Mouse (Mus musculus): ENCODE results near the gene Ly6g6c. TPM values are rescaled to one million over a fixed set of nuclear protein-coding genes. Genes with fewer than 3 reads are reported as not detected.

The Ly6g6c gene
- polyA plus RNA-seq, 1 experiment from 2014 or later = not detected

DNA sequence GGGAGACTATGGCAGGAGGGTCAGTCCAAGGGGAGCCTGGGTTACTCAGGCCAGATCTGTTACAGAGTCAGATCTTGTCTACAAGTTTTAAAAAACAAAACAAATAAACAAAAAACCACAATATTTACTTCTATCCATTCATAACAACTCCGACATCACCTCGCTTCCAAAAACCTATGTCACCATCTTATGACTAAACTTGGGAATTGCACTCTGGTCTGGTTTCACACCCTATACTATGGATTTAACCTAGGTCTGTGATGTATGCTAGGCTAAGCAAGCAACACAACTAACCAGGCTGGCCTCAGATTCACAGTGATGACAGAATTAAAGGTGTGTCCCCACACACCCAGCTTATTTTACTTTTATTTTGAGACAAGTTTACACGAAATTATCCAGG is 41.3 kb downstream of the Ly6g6c start:
- H3K9me3 ChIP-seq (replicated peaks; ENCODE audit: control insufficient read depth, low read length, poor library complexity, severe bottlenecking) = no peaks in the 10 kb centered on the region
- no peak for ATAC-seq
- no peaks in the 10 kb centered on the region; the same call in 1 of the 2 replicates for H3K4me1 ChIP-seq (ENCODE audit: control insufficient read depth, insufficient read depth, low read length)
- no peak overlapping the region for H3K4me2 ChIP-seq (ENCODE audit: low read length)
- no peak overlapping the region for H3K4me3 ChIP-seq (ENCODE audit: low read depth, low read length)
- H3K9ac ChIP-seq (ENCODE audit: low read depth, low read length) = no peak overlapping the region
- H3K27me3 ChIP-seq (ENCODE audit: control insufficient read depth, insufficient read depth, low read depth, low read length) = no peaks in the 10 kb centered on the region; the same call in 1 of the 2 replicates
- no peak overlapping the region for H3K27ac ChIP-seq (ENCODE audit: low read length)
- H3K36me3 ChIP-seq (ENCODE audit: control insufficient read depth, insufficient read depth, low read length) = peaks cover 16% of the 10 kb centered on the region
- WGBS = 64% methylated on average over 3 of the region's 3 CpGs

DNA sequence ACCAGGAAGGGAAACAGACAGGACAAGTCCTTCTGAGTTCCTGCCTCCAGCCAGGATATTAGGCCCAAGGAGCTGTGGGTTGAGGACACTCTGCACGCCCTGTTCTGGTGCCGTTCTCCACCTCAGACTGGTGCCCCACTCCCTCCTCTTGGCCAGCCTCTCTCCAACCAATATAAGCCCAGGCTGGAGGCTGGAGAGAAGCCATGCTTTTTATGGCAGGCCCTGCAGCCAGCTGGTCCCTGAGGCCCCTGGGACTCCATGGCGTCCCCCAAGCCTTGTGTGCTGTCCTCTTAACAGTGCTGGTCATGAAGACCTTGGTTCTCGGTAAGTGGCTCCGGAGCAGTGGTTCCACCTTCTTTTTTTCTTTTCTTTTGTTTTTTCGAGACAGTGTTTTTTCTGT is 42.9 kb downstream of the Ly6g6c start, which contains the start of gene Ly6g5c:
Gene Ly6g5c, plus strand, starts transcription at position 183 of the 400 bp plus-strand sequence.
- H3K4me1 ChIP-seq (ENCODE audit: control insufficient read depth, insufficient read depth, low read length) = no peaks in the 10 kb centered on the region; the same call in 1 of the 2 replicates
- WGBS = 87% methylated on average over 6 of the region's 6 CpGs
- ATAC-seq = no peak
- no peak within 1 kb of the TSS for H3K27ac ChIP-seq (ENCODE audit: low read length)
- H3K9ac ChIP-seq (ENCODE audit: low read depth, low read length) = no peak within 1 kb of the TSS
- H3K27me3 ChIP-seq (ENCODE audit: control insufficient read depth, insufficient read depth, low read depth, low read length) = no peaks in the 10 kb centered on the region; the same call in 1 of the 2 replicates
- H3K36me3 ChIP-seq (ENCODE audit: control insufficient read depth, insufficient read depth, low read length) = peaks cover 8% of the 10 kb centered on the region; the same call in 1 of the 2 replicates
- no peak within 1 kb of the TSS for H3K4me2 ChIP-seq (ENCODE audit: low read length)
- H3K4me3 ChIP-seq (ENCODE audit: low read depth, low read length) = no peak within 1 kb of the TSS
- H3K9me3 ChIP-seq (replicated peaks; ENCODE audit: control insufficient read depth, low read length, poor library complexity, severe bottlenecking) = no peaks in the 10 kb centered on the region

DNA sequence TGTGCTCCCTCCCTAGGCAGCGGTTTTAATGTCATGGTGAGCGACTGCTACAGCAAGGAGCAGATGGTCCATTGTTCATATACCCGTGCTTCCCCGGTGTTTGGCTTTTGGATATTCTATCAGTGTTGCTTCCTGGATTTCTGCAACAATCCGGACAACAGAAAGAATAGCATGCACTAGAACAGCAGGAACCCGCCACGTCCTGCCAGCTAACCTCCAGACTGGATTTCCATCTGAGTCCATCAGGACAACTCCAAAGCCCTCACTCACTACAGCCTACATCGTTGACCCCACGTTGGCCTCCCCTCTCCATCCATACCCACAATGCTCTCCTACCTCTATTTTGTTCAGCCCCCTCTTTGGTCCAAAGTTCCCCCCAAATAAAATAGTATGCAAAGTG is 46.6 kb downstream of the Ly6g6c start:
- Histone ChIP-seq H3K4me2 (ENCODE audit: low read length) (no peak overlapping the region), H3K9me3 (replicated peaks; ENCODE audit: control insufficient read depth, low read length, poor library complexity, severe bottlenecking) (no peaks in the 10 kb centered on the region), H3K27me3 (ENCODE audit: control insufficient read depth, insufficient read depth, low read depth, low read length) (no peaks in the 10 kb centered on the region; the same call in 1 of the 2 replicates), H3K9ac (ENCODE audit: low read depth, low read length) (no peak overlapping the region), H3K4me1 (ENCODE audit: control insufficient read depth, insufficient read depth, low read length) (no peaks in the 10 kb centered on the region), H3K4me3 (ENCODE audit: low read depth, low read length) (no peak overlapping the region), H3K27ac (ENCODE audit: low read length) (no peak overlapping the region), H3K36me3 (ENCODE audit: control insufficient read depth, insufficient read depth, low read length) (peaks cover 16% of the 10 kb centered on the region)
- no peak for ATAC-seq
- WGBS = 67% methylated on average over 9 of the region's 9 CpGs

DNA sequence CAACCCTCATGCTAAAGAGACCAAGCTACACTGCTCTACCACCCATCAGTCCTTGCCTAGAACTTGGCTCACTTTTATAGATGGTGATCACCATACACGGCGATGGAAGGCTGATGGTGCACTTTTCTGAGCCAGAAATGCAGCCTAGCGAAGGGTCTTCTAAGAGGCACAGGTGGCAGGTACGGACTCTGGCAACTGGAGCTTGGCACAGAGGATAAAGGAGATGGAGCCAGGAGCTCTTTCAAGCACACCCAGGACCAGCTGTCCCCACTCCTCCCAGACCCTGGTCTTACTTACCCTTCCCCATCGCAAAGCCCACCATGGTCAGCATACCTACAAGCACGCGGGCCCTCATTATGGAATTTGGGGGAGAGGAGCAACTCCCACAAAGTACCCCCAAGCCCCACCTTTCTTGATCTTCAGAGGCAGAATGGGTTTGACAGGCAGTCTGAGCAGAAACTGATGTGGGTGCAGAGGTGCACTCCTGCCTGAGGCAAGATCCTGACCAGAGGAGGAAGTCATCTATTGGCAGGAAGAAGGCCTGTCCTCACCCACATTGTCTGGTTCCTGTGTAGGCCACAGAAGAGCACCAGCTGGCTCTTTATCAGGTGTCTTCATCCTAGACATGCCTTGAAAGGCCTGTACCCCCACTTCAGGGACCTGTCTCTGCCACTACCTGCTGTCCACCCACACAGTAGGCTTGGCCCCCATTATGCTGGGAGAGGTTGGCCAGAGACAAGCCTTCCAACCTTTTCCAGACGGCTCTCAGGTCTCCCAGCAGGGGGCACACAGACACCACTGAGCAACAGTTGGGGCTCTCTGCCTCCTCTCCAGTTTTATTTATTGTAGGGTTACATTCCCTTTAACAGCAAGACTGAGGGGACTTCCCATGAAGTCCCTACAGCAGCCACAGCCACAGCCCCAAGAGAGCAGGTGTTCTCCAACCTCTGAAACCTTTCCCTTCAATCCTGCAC is 50.1 kb downstream of the Ly6g6c start, which contains the start of gene Ly6g5b:
Gene Ly6g5b, minus strand, starts transcription at position 383 of the 974 bp plus-strand sequence.
- peaks cover 31% of the 10 kb centered on the region for H3K36me3 ChIP-seq (ENCODE audit: control insufficient read depth, insufficient read depth, low read length)
- no peak within 1 kb of the TSS for H3K9ac ChIP-seq (ENCODE audit: low read depth, low read length)
- ATAC-seq = no peak
- 89% methylated on average over 8 of the region's 8 CpGs for WGBS
- H3K4me2 ChIP-seq (ENCODE audit: low read length) = no peak within 1 kb of the TSS
- H3K27ac ChIP-seq (ENCODE audit: low read length) = no peak within 1 kb of the TSS
- no peaks in the 10 kb centered on the region; the same call in 1 of the 2 replicates for H3K27me3 ChIP-seq (ENCODE audit: control insufficient read depth, insufficient read depth, low read depth, low read length)
- H3K9me3 ChIP-seq (replicated peaks; ENCODE audit: control insufficient read depth, low read length, poor library complexity, severe bottlenecking) = no peaks in the 10 kb centered on the region
- H3K4me1 ChIP-seq (ENCODE audit: control insufficient read depth, insufficient read depth, low read length) = peaks cover 8% of the 10 kb centered on the region
- H3K4me3 ChIP-seq (ENCODE audit: low read depth, low read length) = no peak within 1 kb of the TSS

Other genes starting within 250 kb of the Ly6g6c start
- 40.6 and 43.2 TPM in 2 replicates for gene Stk19, start 228.4 kb upstream of the Ly6g6c start, polyA plus RNA-seq (2015; fragmentation: Nextera tagmentation; extraction: Ambion mirVana)
- gene Dxo, start 228.4 kb upstream of the Ly6g6c start, polyA plus RNA-seq (2015; fragmentation: Nextera tagmentation; extraction: Ambion mirVana) = 73.1 and 73.2 TPM in 2 replicates
- 62.1 and 62.4 TPM in 2 replicates for gene Skiv2l, start 215.2 kb upstream of the Ly6g6c start, polyA plus RNA-seq (2015; fragmentation: Nextera tagmentation; extraction: Ambion mirVana)
- gene Nelfe, start 215.0 kb upstream of the Ly6g6c start, polyA plus RNA-seq (2015; fragmentation: Nextera tagmentation; extraction: Ambion mirVana) = 79.8 and 86.5 TPM in 2 replicates
- 0.51 and 1.4 TPM in 2 replicates for gene Cfb, start 202.9 kb upstream of the Ly6g6c start, polyA plus RNA-seq (2015; fragmentation: Nextera tagmentation; extraction: Ambion mirVana)
- gene Zbtb12, start 185.9 kb upstream of the Ly6g6c start, polyA plus RNA-seq (2015; fragmentation: Nextera tagmentation; extraction: Ambion mirVana) = 12.4 and 13.1 TPM in 2 replicates
- 0.16 TPM in 1 of 2 replicates, not detected in the other for gene Gm20547, start 183.3 kb upstream of the Ly6g6c start, polyA plus RNA-seq (2015; fragmentation: Nextera tagmentation; extraction: Ambion mirVana)
- gene C2, start 167.1 kb upstream of the Ly6g6c start, polyA plus RNA-seq (2015; fragmentation: Nextera tagmentation; extraction: Ambion mirVana) = 1.6 and 2.4 TPM in 2 replicates
- 99.8 and 102 TPM in 2 replicates for gene Ehmt2, start 166.9 kb upstream of the Ly6g6c start, polyA plus RNA-seq (2015; fragmentation: Nextera tagmentation; extraction: Ambion mirVana)
- 0.09 TPM in 1 of 2 replicates, not detected in the other for gene Slc44a4, start 150.9 kb upstream of the Ly6g6c start, polyA plus RNA-seq (2015; fragmentation: Nextera tagmentation; extraction: Ambion mirVana)
- gene Neu1, start 134.1 kb upstream of the Ly6g6c start, polyA plus RNA-seq (2015; fragmentation: Nextera tagmentation; extraction: Ambion mirVana) = 38.6 and 42.3 TPM in 2 replicates
- gene Hspa1b, start 106.2 kb upstream of the Ly6g6c start, polyA plus RNA-seq (2015; fragmentation: Nextera tagmentation; extraction: Ambion mirVana) = 0.24 TPM in 1 of 2 replicates, not detected in the other
- not detected in 2 replicates for gene Gm20481, start 95.5 kb upstream of the Ly6g6c start, polyA plus RNA-seq (2015; fragmentation: Nextera tagmentation; extraction: Ambion mirVana)
- 13.4 and 19.3 TPM in 2 replicates for gene Hspa1a, start 93.2 kb upstream of the Ly6g6c start, polyA plus RNA-seq (2015; fragmentation: Nextera tagmentation; extraction: Ambion mirVana)
- 2.0 and 2.4 TPM in 2 replicates for gene Hspa1l, start 92.7 kb upstream of the Ly6g6c start, polyA plus RNA-seq (2015; fragmentation: Nextera tagmentation; extraction: Ambion mirVana)
- 97.2 and 107 TPM in 2 replicates for gene Lsm2, start 83.5 kb upstream of the Ly6g6c start, polyA plus RNA-seq (2015; fragmentation: Nextera tagmentation; extraction: Ambion mirVana)
- 54.8 and 56.5 TPM in 2 replicates for gene Vars, start 64.4 kb upstream of the Ly6g6c start, polyA plus RNA-seq (2015; fragmentation: Nextera tagmentation; extraction: Ambion mirVana)
- gene Vwa7, start 48.8 kb upstream of the Ly6g6c start, polyA plus RNA-seq (2015; fragmentation: Nextera tagmentation; extraction: Ambion mirVana) = 0.16 and 0.26 TPM in 2 replicates
- gene Sapcd1, start 37.4 kb upstream of the Ly6g6c start, polyA plus RNA-seq (2015; fragmentation: Nextera tagmentation; extraction: Ambion mirVana) = 0.71 and 1.1 TPM in 2 replicates
- gene Msh5, start 18.6 kb upstream of the Ly6g6c start, polyA plus RNA-seq (2015; fragmentation: Nextera tagmentation; extraction: Ambion mirVana) = 1.9 and 2.4 TPM in 2 replicates
- 51.2 and 54.7 TPM in 2 replicates for gene Clic1, start 15.4 kb upstream of the Ly6g6c start, polyA plus RNA-seq (2015; fragmentation: Nextera tagmentation; extraction: Ambion mirVana)
- gene Ddah2, start 6.4 kb upstream of the Ly6g6c start, polyA plus RNA-seq (2015; fragmentation: Nextera tagmentation; extraction: Ambion mirVana) = 312 and 341 TPM in 2 replicates
- 0.12 and 0.15 TPM in 2 replicates for gene Mpig6b, start 796 bp downstream of the Ly6g6c start, polyA plus RNA-seq (2015; fragmentation: Nextera tagmentation; extraction: Ambion mirVana)
- gene Ly6g6e, start 11.5 kb downstream of the Ly6g6c start, polyA plus RNA-seq (2015; fragmentation: Nextera tagmentation; extraction: Ambion mirVana) = 0.26 and 0.31 TPM in 2 replicates
- gene Ly6g6d, start 12.7 kb downstream of the Ly6g6c start, polyA plus RNA-seq (2015; fragmentation: Nextera tagmentation; extraction: Ambion mirVana) = 0.57 and 1.5 TPM in 2 replicates
- gene Ly6g6f, start 20.2 kb downstream of the Ly6g6c start, polyA plus RNA-seq (2015; fragmentation: Nextera tagmentation; extraction: Ambion mirVana) = not detected in 2 replicates
- gene Abhd16a, start 23.9 kb downstream of the Ly6g6c start, polyA plus RNA-seq (2015; fragmentation: Nextera tagmentation; extraction: Ambion mirVana) = 105 and 107 TPM in 2 replicates
- not detected in 2 replicates for gene Ly6g5c, start 42.9 kb downstream of the Ly6g6c start, polyA plus RNA-seq (2015; fragmentation: Nextera tagmentation; extraction: Ambion mirVana)
- gene Ly6g5b, start 50.0 kb downstream of the Ly6g6c start, polyA plus RNA-seq (2015; fragmentation: Nextera tagmentation; extraction: Ambion mirVana) = 1.5 TPM in 2 replicates
- gene Gpank1, start 56.1 kb downstream of the Ly6g6c start, polyA plus RNA-seq (2015; fragmentation: Nextera tagmentation; extraction: Ambion mirVana) = 24.3 and 26.4 TPM in 2 replicates
- 315 and 331 TPM in 2 replicates for gene Csnk2b, start 56.7 kb downstream of the Ly6g6c start, polyA plus RNA-seq (2015; fragmentation: Nextera tagmentation; extraction: Ambion mirVana)
- gene D17H6S53E, start 61.0 kb downstream of the Ly6g6c start, polyA plus RNA-seq (2015; fragmentation: Nextera tagmentation; extraction: Ambion mirVana) = 7.8 and 8.7 TPM in 2 replicates
- gene Apom, start 66.7 kb downstream of the Ly6g6c start, polyA plus RNA-seq (2015; fragmentation: Nextera tagmentation; extraction: Ambion mirVana) = 0.24 and 0.29 TPM in 2 replicates
- 70.5 and 75.7 TPM in 2 replicates for gene Bag6, start 69.8 kb downstream of the Ly6g6c start, polyA plus RNA-seq (2015; fragmentation: Nextera tagmentation; extraction: Ambion mirVana)
- 148 and 167 TPM in 2 replicates for gene Prrc2a, start 99.5 kb downstream of the Ly6g6c start, polyA plus RNA-seq (2015; fragmentation: Nextera tagmentation; extraction: Ambion mirVana)
- 6.2 and 6.9 TPM in 2 replicates for gene Aif1, start 110.7 kb downstream of the Ly6g6c start, polyA plus RNA-seq (2015; fragmentation: Nextera tagmentation; extraction: Ambion mirVana)
- gene Lst1, start 123.1 kb downstream of the Ly6g6c start, polyA plus RNA-seq (2015; fragmentation: Nextera tagmentation; extraction: Ambion mirVana) = 4.7 and 5.9 TPM in 2 replicates
- gene Ltb, start 129.1 kb downstream of the Ly6g6c start, polyA plus RNA-seq (2015; fragmentation: Nextera tagmentation; extraction: Ambion mirVana) = 0.48 and 0.62 TPM in 2 replicates
- not detected in 2 replicates for gene Tnf, start 136.6 kb downstream of the Ly6g6c start, polyA plus RNA-seq (2015; fragmentation: Nextera tagmentation; extraction: Ambion mirVana)
- 0.45 and 1.1 TPM in 2 replicates for gene Lta, start 140.0 kb downstream of the Ly6g6c start, polyA plus RNA-seq (2015; fragmentation: Nextera tagmentation; extraction: Ambion mirVana)
- 0.38 and 0.57 TPM in 2 replicates for gene Gm16181, start 155.4 kb downstream of the Ly6g6c start, polyA plus RNA-seq (2015; fragmentation: Nextera tagmentation; extraction: Ambion mirVana)
- gene Atp6v1g2, start 168.3 kb downstream of the Ly6g6c start, polyA plus RNA-seq (2015; fragmentation: Nextera tagmentation; extraction: Ambion mirVana) = 111 and 139 TPM in 2 replicates
- gene Nfkbil1, start 170.4 kb downstream of the Ly6g6c start, polyA plus RNA-seq (2015; fragmentation: Nextera tagmentation; extraction: Ambion mirVana) = 9.2 and 9.4 TPM in 2 replicates
- gene Ddx39b, start 176.4 kb downstream of the Ly6g6c start, polyA plus RNA-seq (2015; fragmentation: Nextera tagmentation; extraction: Ambion mirVana) = 339 and 357 TPM in 2 replicates
- gene H2-D1, start 197.3 kb downstream of the Ly6g6c start, polyA plus RNA-seq (2015; fragmentation: Nextera tagmentation; extraction: Ambion mirVana) = 82.5 and 109 TPM in 2 replicates